Mouse (Mus musculus) liver, embryonic 15.5 days (tissue): Measurements from ENCODE around the gene Ano1. TPM values are rescaled to one million over a fixed set of nuclear protein-coding genes. Genes with fewer than 3 reads are reported as not detected.

ENCODE experiments used
- ATAC-seq: fragments of 200-750 bp; cut with Nextera tagmentation; 2 replicates; pipeline ENCODE4 v1.8.0; 2017; ENCODE audit warnings: moderate number of reproducible peaks, mild to moderate bottlenecking, moderate library complexity; ENCODE audit not compliant: insufficient read depth
- H3K27ac ChIP-seq: fragments of 300-500 bp; sonication (generic); replicated peaks from 2 replicates; pipeline ENCODE4 v1.5.1; 2015; ENCODE audit warnings: mild to moderate bottlenecking, inconsistent platforms
- H3K27me3 ChIP-seq: fragments of 300-500 bp; sonication (generic); 2 replicates; pipeline ENCODE4 v1.6.1; 2015; ENCODE audit warnings: mild to moderate bottlenecking, inconsistent platforms
- H3K36me3 ChIP-seq: fragments of 300-500 bp; sonication (generic); replicated peaks from 2 replicates; pipeline ENCODE4 v1.6.1; 2015; ENCODE audit warnings: moderate library complexity, mild to moderate bottlenecking, inconsistent platforms
- H3K4me1 ChIP-seq: fragments of 300-500 bp; sonication (generic); replicated peaks from 2 replicates; pipeline ENCODE4 v1.6.1; 2015; ENCODE audit warnings: inconsistent platforms
- H3K4me2 ChIP-seq: fragments of 300-500 bp; sonication (generic); 2 replicates; pipeline ENCODE4 v1.6.1; 2015; ENCODE audit warnings: moderate library complexity, mild to moderate bottlenecking, inconsistent platforms
- H3K4me3 ChIP-seq: fragments of 300-500 bp; sonication (generic); replicated peaks from 2 replicates; pipeline ENCODE4 v1.5.1; 2015; ENCODE audit warnings: mild to moderate bottlenecking, inconsistent platforms
- H3K9ac ChIP-seq: fragments of 300-500 bp; sonication (generic); 2 replicates; pipeline ENCODE4 v1.6.1; 2015; ENCODE audit warnings: moderate library complexity, mild to moderate bottlenecking, inconsistent platforms
- H3K9me3 ChIP-seq: fragments of 300-500 bp; sonication (generic); replicated peaks from 2 replicates; pipeline ENCODE4 v1.6.1; 2016; ENCODE audit warnings: inconsistent platforms
- WGBS: fragments of 180-500 bp; shearing (Covaris S2); methylation state at CpG from one replicate; pipeline ENCODE4 v1.1.7; 2015; ENCODE audit warnings: mixed read lengths; ENCODE audit not compliant: insufficient replicate concordance; 5-methylcytosine and 5-hydroxymethylcytosine counted together
- polyA plus RNA-seq: library from polyadenylated mRNA; unstranded; fragments of >200 nt; fragmentation: Nextera tagmentation; extraction: Ambion mirVana; gene quantifications from 2 replicates; pipeline ENCODE4 v1.2.1, GENCODE M21; 2015

Gene Ano1
- polyA plus RNA-seq, 1 experiment from 2014 or later, result 1.4 TPM

DNA sequence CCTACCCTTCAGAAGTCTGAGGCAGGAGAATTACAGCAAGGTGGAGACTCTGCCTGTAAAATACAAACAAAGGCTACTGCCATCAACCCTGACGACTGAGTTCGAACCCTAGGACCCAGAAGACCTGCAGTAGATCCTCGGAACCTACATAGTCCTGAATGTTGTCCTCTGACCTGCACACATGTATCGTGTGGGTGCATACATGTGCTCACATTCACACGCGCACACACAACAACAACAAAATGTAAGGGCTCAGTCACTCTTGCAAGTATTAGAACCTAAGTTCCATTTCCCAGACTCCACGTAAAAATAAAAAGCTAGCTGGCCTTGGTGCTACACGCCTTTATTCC lies 197.7 kb downstream of the Ano1 start:
- Histone ChIP-seq H3K27ac (peak overlapping the region; percentile 53), H3K4me2 (peak overlapping the region; percentile 90), H3K27me3 (peaks cover 11% of the 10 kb centered on the region), H3K9me3 (no peaks in the 10 kb centered on the region), H3K4me1 (peaks cover 41% of the 10 kb centered on the region), H3K4me3 (peak overlapping the region; percentile 92), H3K36me3 (peaks cover 19% of the 10 kb centered on the region), H3K9ac (peak overlapping the region; percentile 65)
- peak; percentile 5; the same call in 1 of the 2 replicates for ATAC-seq
- 28% methylated on average over 8 of the region's 8 CpGs for WGBS

DNA sequence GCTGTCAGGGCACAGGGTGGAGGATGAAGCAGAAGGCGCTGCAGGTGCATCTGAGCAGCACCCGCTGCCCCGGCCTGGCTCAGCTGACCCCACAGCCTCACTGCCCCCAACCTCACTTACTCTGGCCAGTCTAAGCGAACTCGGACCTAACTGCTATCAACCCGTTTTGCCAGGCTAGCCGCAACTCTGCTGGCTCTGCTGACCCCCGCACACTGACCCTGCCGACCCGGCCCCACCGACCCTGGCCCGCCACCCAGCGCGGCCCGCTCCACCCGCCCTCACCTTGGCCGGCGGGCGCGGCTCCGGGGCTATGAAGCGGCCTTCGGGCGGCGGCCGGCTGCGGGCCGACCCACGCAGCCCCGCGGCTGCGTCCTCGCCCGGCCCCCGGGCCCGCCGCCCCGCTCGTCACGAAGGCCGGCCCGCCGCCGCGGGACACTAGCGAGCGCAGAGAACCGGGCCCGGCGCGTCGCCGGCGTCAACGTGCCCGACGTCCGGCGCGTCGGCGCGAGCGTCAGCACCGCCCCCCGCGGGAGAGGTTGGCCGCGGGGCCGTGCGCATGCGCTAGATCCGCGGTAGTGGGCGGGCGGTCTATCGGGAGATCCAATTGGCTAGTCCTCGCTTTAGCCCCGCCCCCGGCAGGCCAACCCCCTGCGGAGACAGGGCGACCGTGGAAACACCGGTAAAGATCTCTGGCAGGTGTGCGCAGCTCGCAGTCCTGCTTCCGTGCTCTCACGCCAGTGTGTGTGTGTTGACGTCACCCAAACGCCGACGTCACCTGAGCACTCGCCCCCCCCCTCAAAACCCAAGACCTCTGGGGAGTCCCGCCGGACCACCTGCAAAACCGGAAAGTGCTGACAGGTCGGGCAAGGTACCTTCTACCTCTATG lies 198.3 kb downstream of the Ano1 start, which contains the start of gene Ppfia1:
TSS of gene Ppfia1 (minus strand) at position 493 of the 886 bp plus-strand sequence.
- H3K9me3 ChIP-seq, result no peaks in the 10 kb centered on the region
- peak within 1 kb of the TSS; percentile 90 for H3K4me2 ChIP-seq
- peak within 1 kb of the TSS; percentile 96 for H3K9ac ChIP-seq
- H3K4me3 ChIP-seq, result peak within 1 kb of the TSS; percentile 92
- H3K36me3 ChIP-seq, result peaks cover 24% of the 10 kb centered on the region
- peak; percentile 94 for ATAC-seq
- peaks cover 11% of the 10 kb centered on the region for H3K27me3 ChIP-seq
- H3K27ac ChIP-seq, result peak within 1 kb of the TSS; percentile 84
- under 1% methylated on average over 97 of the region's 97 CpGs for WGBS
- peaks cover 43% of the 10 kb centered on the region for H3K4me1 ChIP-seq

DNA sequence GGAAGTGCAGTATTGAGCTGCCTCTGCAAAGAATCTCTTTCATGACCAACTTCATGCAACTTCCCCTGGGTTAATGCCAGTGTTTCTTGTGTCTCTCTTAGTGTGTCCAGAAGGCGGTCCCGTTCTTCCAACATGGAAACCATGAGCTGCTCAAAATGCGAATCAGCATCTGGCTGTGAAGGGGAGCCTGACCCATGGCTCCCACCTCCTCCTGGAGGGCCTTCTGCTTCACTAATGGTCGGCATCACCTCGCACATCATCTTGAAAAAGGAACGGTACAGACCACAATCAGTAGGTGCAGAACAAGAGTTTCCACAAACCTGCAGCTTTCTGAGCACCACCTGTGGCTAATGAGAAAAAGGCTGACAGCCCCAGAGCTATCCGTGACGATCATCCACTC lies 199.5 kb downstream of the Ano1 start:
- peak overlapping the region; percentile 96; the same call in 1 of the 2 replicates for H3K9ac ChIP-seq
- peaks cover 11% of the 10 kb centered on the region for H3K27me3 ChIP-seq
- peaks cover 43% of the 10 kb centered on the region for H3K4me1 ChIP-seq
- H3K4me2 ChIP-seq, result peak overlapping the region; percentile 90
- H3K27ac ChIP-seq, result no peak overlapping the region
- H3K4me3 ChIP-seq, result peak overlapping the region; percentile 92
- H3K9me3 ChIP-seq, result no peaks in the 10 kb centered on the region
- H3K36me3 ChIP-seq, result peaks cover 28% of the 10 kb centered on the region
- WGBS, result 81% methylated on average over 8 of the region's 8 CpGs
- ATAC-seq, result no peak

DNA sequence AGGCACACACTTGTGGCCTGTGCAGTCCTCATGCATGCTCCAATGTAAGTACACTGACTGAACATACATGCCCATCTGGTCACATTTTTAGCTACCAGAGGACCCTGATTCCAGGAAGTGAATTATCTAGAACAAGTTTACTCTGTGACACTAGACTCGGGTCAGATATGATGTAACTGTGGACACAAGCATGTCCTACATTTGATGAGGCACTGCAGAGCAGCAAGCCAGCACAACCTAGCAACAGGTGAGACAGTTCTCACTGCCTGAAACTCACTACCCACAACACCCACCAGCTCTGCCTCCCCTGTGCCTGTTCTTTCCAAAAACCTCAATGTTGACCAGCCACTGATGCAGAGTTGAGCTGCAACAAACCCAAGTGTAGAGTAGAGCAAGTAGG lies 201.0 kb downstream of the Ano1 start:
- Histone ChIP-seq H3K36me3 (peaks cover 37% of the 10 kb centered on the region), H3K27ac (no peak overlapping the region), H3K27me3 (peaks cover 6% of the 10 kb centered on the region), H3K4me3 (no peak overlapping the region), H3K9me3 (no peaks in the 10 kb centered on the region), H3K4me1 (peaks cover 46% of the 10 kb centered on the region), H3K4me2 (peak overlapping the region; percentile 8; the same call in 1 of the 2 replicates), H3K9ac (no peak overlapping the region)
- 11% methylated on average over 1 of the region's 1 CpGs for WGBS
- ATAC-seq, result no peak

DNA sequence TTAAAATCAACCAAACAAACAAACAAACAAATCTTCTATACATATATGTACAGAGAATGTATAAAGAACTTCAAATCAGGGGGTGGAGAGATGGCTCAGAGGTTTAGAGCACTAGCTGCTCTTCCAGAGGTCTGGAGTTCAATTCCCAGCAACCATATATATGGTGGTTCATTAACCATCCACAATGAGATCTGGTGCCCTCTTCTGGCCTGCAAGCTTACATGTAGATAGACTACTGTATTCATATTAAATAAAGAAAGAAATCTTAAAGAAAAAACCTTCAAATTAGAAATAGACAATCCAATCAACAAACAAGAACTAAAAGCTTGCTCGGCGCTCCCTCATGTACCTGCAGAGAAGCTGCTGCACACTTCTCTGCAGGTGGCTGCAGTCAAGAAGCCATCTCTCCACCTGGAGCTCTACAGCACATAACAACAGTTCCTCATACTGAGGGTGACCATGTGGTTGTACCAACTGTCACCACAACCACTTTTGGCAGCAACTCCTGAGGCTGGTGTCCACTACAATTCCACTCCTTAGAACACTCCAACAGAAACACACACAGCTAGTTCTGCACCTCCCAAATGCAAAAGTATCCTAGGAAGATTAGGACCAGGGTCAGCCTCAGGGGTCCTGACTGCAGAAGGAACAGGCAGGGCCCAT lies 201.7 kb downstream of the Ano1 start:
- peaks cover 38% of the 10 kb centered on the region for H3K36me3 ChIP-seq
- peaks cover 46% of the 10 kb centered on the region for H3K4me1 ChIP-seq
- no peak overlapping the region for H3K9ac ChIP-seq
- H3K27me3 ChIP-seq, result no peaks in the 10 kb centered on the region
- H3K4me3 ChIP-seq, result no peak overlapping the region
- 87% methylated on average over 2 of the region's 2 CpGs for WGBS
- no peak overlapping the region for H3K27ac ChIP-seq
- ATAC-seq, result no peak
- H3K9me3 ChIP-seq, result no peaks in the 10 kb centered on the region
- no peak overlapping the region for H3K4me2 ChIP-seq

DNA sequence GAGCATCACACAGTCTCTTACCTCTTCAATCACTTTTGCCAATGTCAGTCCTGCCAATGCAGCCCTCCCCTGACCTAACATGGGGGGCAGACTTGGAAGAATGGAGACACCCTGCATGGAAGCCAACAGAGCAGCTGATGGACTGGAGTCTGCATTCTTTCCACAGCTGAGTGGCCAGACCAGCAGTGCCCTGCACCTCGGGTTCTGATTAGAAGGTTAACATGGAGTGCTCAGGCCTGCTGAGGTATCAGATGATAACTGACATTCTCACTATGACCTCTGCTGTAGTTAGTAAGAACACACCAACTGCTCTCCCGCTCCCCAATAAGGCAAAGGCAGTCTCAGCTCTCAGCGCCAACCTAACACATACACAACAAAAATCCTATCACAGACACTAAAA lies 206.5 kb downstream of the Ano1 start:
- ATAC-seq, result no peak
- 80% methylated on average over 3 of the region's 3 CpGs for WGBS
- Histone ChIP-seq H3K27me3 (no peaks in the 10 kb centered on the region), H3K9me3 (no peaks in the 10 kb centered on the region), H3K4me1 (peaks cover 15% of the 10 kb centered on the region), H3K36me3 (peaks cover 30% of the 10 kb centered on the region), H3K4me3 (no peak overlapping the region), H3K9ac (no peak overlapping the region), H3K4me2 (no peak overlapping the region), H3K27ac (no peak overlapping the region)

DNA sequence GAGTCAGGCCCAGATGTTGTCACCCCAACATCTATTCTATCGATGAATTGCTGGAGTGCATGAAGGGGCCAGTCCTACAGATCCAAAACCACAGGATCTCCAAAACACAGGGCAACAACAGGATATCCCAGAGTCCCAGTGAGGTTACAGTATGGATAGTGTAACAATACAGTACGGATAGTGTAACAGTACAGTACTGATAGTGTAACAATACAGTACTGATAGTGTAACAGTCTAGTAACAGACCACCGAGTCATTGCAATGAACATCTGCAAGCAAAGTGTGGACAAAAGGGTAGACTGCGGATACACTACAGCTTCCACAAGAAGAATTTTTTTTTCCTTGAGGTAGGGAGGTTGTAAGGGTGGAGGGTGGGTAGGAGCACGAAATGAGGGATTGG lies 210.4 kb downstream of the Ano1 start:
- peak overlapping the region; percentile 19; the same call in 1 of the 2 replicates for H3K27ac ChIP-seq
- no peak overlapping the region for H3K4me3 ChIP-seq
- WGBS, result 40% methylated on average over 5 of the region's 5 CpGs
- no peak overlapping the region for H3K9ac ChIP-seq
- H3K36me3 ChIP-seq, result peaks cover 6% of the 10 kb centered on the region; the same call in 1 of the 2 replicates
- ATAC-seq, result no peak
- H3K4me1 ChIP-seq, result peaks cover 30% of the 10 kb centered on the region
- no peak overlapping the region for H3K4me2 ChIP-seq
- no peaks in the 10 kb centered on the region for H3K27me3 ChIP-seq
- H3K9me3 ChIP-seq, result no peaks in the 10 kb centered on the region

DNA sequence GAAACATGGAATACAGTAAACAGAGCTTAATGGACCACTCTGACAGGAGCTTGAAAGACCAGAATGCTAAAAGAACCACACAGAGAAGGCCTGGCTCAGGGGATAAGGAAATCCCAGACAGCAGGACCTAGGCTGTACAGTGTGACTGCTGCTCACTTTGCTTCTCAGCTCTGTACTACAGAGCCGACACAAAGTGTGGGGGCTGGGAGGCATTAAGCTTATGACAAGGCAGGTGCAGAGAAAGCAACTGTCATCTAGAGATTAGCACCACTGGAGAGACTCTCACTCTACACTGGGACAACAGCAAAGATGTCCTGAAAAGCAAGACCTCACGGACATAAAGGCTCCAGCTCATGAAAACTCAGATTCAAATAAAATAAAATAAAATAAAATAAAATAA lies 212.6 kb downstream of the Ano1 start:
- peak; percentile 93 for ATAC-seq
- Histone ChIP-seq H3K36me3 (no peaks in the 10 kb centered on the region), H3K27me3 (no peaks in the 10 kb centered on the region), H3K4me2 (0 out of 2 replicates have a peak overlapping the region, but pooled peaks have one; percentile 5), H3K4me3 (no peak overlapping the region), H3K4me1 (peaks cover 32% of the 10 kb centered on the region), H3K9ac (0 out of 2 replicates have a peak overlapping the region, but pooled peaks have one; percentile 6), H3K27ac (peak overlapping the region; percentile 71), H3K9me3 (no peaks in the 10 kb centered on the region)
- WGBS, result 25% methylated on average over 2 of the region's 2 CpGs

Other genes starting within 250 kb of the Ano1 start
- gene Ppfia1, start 198.2 kb downstream of the Ano1 start, polyA plus RNA-seq, result 12.3 and 12.6 TPM in 2 replicates
- 4.4 and 4.5 TPM in 2 replicates for gene Fadd, start 169.5 kb downstream of the Ano1 start, polyA plus RNA-seq
- 0.06 TPM in 1 of 2 replicates, not detected in the other for gene Fgf3, start 86.1 kb upstream of the Ano1 start, polyA plus RNA-seq
- not detected in 2 replicates for gene Fgf4, start 95.4 kb upstream of the Ano1 start, polyA plus RNA-seq
- gene Fgf15, start 144.6 kb upstream of the Ano1 start, polyA plus RNA-seq, result not detected in 2 replicates
- 8.3 and 9.4 TPM in 2 replicates for gene LTO1, start 163.1 kb upstream of the Ano1 start, polyA plus RNA-seq
- gene Ccnd1, start 188.0 kb upstream of the Ano1 start, polyA plus RNA-seq, result 21.6 and 24.5 TPM in 2 replicates